Mouse (Mus musculus): ENCODE data around the gene Kcnd1.

DNA sequence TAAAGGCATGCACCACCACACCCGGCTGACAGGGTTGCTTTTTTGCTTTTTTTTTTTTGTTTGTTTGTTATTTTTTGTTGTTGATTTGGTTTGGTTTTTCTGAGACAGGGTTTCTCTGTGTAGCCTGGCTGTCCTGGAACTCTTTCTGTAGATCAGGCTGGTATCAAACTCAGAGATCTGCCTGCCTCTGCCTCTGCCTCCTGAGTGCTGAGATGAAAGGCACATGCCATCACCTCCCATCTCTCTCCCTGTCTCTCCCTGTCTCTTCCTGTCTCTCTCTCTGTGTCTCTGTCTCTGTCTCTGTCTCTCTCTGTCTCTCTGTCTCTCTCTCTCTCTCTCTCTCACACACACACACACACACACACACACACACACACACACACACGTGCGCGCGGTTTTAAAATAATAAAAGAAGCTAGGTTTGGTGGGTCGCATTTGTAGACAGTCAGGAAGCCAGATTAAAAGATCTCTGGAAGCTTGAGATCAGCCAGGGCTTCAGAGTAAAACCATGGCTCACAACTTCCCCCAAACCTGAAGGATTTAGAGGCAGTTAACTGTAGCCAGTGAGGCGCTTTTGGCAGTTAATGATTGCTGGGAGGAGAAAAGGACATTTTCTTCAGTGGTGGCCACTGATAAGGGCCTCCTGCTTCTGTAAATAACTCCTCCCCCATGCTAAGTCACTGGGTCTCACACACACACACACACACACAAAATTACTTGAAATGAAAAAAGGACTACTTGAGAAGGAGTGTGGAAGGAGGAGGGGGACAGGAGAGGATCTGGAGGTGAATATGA lies 43.4 kb upstream of the Kcnd1 start:
- no peak for TF ChIP-seq CTCF (IDR thresholded peaks at IDR 0.05; ENCODE audit: low read depth)
- TF ChIP-seq EP300 (IDR thresholded peaks at IDR 0.05; ENCODE audit: low read depth) = no peak

Measured in heart, postnatal 0 days (tissue).